Mouse (Mus musculus): ENCODE data around the gene Adgrl1. TPM values are rescaled to one million over a fixed set of nuclear protein-coding genes. Genes with fewer than 3 reads are reported as not detected.

The Adgrl1 gene
- polyA plus RNA-seq, 1 experiment from 2014 or later, result 29.1 TPM

DNA sequence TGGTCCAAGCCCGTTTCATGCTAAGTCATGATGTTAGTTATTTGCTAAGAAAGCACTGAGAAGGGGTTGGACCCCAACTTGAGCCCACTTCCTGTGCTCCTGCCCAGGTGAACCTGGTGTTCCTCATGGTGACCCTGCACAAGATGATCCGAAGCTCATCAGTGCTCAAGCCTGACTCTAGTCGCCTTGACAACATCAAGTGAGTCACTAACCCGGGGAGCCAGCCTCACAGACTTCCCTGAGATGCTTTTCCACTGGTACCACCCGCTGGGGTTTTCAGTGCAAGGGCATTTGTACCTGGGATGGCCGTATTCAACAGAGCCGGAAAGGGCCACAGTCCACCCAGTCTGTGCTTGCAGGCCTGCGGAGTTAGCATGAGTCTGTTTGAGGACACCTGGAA lies 35.5 kb downstream of the Adgrl1 start:
- H3K9ac ChIP-seq, result no peak overlapping the region
- ATAC-seq (ENCODE audit: insufficient read depth), result no peak
- no peak for DNase-seq
- no peak overlapping the region for H3K4me2 ChIP-seq
- no peak overlapping the region for H3K4me3 ChIP-seq (ENCODE audit: low read depth, low read length)
- WGBS, result 95% methylated on average over 8 of the region's 8 CpGs
- no peaks in the 10 kb centered on the region for H3K9me3 ChIP-seq (ENCODE audit: low read depth, low read length)
- no peak overlapping the region for H3K27ac ChIP-seq (ENCODE audit: low read depth)
- H3K27me3 ChIP-seq (ENCODE audit: insufficient read depth, low read length), result no peaks in the 10 kb centered on the region
- H3K36me3 ChIP-seq (ENCODE audit: insufficient read depth), result peaks cover 97% of the 10 kb centered on the region
- no peak for TF ChIP-seq CTCF (IDR thresholded peaks at IDR 0.05; ENCODE audit: low read depth)
- H3K4me1 ChIP-seq (ENCODE audit: insufficient read depth), result no peaks in the 10 kb centered on the region

DNA sequence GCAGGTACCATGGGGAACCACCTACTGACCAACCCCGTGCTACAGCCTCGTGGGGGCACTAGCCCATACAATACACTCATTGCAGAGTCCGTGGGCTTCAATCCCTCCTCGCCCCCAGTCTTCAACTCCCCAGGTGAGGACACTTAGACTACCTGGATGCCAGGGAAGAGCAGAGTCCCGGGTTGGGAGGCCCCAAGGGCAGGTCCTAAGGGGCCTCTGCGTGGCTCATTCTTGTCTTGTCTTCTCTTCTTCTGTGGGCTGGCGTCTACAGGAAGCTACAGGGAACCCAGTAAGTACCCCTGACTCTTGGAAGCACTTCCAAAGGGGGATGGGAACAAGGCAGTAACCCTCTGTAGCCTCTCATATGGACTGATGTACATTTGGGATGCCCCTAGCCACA lies 37.7 kb downstream of the Adgrl1 start:
- WGBS, result 91% methylated on average over 7 of the region's 7 CpGs
- Histone ChIP-seq H3K4me3 (ENCODE audit: low read depth, low read length) (no peak overlapping the region), H3K9ac (no peak overlapping the region), H3K36me3 (ENCODE audit: insufficient read depth) (peaks cover 76% of the 10 kb centered on the region), H3K4me2 (no peak overlapping the region), H3K27me3 (ENCODE audit: insufficient read depth, low read length) (no peaks in the 10 kb centered on the region), H3K9me3 (ENCODE audit: low read depth, low read length) (no peaks in the 10 kb centered on the region), H3K27ac (ENCODE audit: low read depth) (no peak overlapping the region), H3K4me1 (ENCODE audit: insufficient read depth) (no peaks in the 10 kb centered on the region)
- ATAC-seq (ENCODE audit: insufficient read depth) (no peak), DNase-seq (no peak)
- no peak for TF ChIP-seq CTCF (IDR thresholded peaks at IDR 0.05; ENCODE audit: low read depth)

GRCm38 (mm10) chr8:83938330-83938729 lies 38.4 kb downstream of the Adgrl1 start:
- DNase-seq, result no peak
- WGBS, result 90% methylated on average over 15 of the region's 15 CpGs
- TF ChIP-seq CTCF (IDR thresholded peaks at IDR 0.05; ENCODE audit: low read depth), result no peak
- Histone ChIP-seq H3K4me2 (no peak overlapping the region), H3K27me3 (ENCODE audit: insufficient read depth, low read length) (no peaks in the 10 kb centered on the region), H3K27ac (ENCODE audit: low read depth) (no peak overlapping the region), H3K9me3 (ENCODE audit: low read depth, low read length) (no peaks in the 10 kb centered on the region), H3K4me1 (ENCODE audit: insufficient read depth) (no peaks in the 10 kb centered on the region), H3K4me3 (ENCODE audit: low read depth, low read length) (no peak overlapping the region), H3K9ac (no peak overlapping the region), H3K36me3 (ENCODE audit: insufficient read depth) (peaks cover 69% of the 10 kb centered on the region)
- no peak for ATAC-seq (ENCODE audit: insufficient read depth)

GRCm38 (mm10) chr8:83941066-83941677 lies 41.3 kb downstream of the Adgrl1 start:
- Histone ChIP-seq H3K27ac (ENCODE audit: low read depth) (no peak overlapping the region), H3K4me3 (ENCODE audit: low read depth, low read length) (no peak overlapping the region), H3K27me3 (ENCODE audit: insufficient read depth, low read length) (no peaks in the 10 kb centered on the region), H3K36me3 (ENCODE audit: insufficient read depth) (peaks cover 40% of the 10 kb centered on the region), H3K9ac (no peak overlapping the region), H3K4me2 (no peak overlapping the region), H3K9me3 (ENCODE audit: low read depth, low read length) (no peaks in the 10 kb centered on the region), H3K4me1 (ENCODE audit: insufficient read depth) (no peaks in the 10 kb centered on the region)
- TF ChIP-seq CTCF (IDR thresholded peaks at IDR 0.05; ENCODE audit: low read depth), result no peak
- ATAC-seq (ENCODE audit: insufficient read depth) (no peak), DNase-seq (no peak)
- WGBS, result 79% methylated on average over 6 of the region's 6 CpGs

DNA sequence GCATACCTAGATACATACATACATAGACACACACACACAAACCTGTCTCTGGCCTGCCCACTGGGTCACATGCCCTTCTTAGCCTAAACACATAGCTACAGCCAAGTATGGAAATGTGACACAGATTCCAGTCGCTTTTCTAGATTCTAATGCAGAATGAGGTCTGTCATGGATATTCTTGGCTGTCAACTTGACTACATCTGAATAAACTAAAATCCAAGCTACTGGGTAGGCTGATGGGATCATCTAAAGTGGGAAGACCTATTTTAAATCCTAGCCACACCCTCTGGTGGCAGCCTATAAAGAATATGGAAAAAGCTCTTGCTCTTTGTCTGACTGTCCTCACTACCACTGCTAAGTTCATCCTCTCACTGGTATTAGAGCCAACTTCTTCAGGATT lies 42.5 kb downstream of the Adgrl1 start:
- H3K9me3 ChIP-seq (ENCODE audit: low read depth, low read length), result no peaks in the 10 kb centered on the region
- no peak overlapping the region for H3K4me2 ChIP-seq
- no peak overlapping the region for H3K9ac ChIP-seq
- H3K27me3 ChIP-seq (ENCODE audit: insufficient read depth, low read length), result no peaks in the 10 kb centered on the region
- no peak overlapping the region for H3K27ac ChIP-seq (ENCODE audit: low read depth)
- no peak for ATAC-seq (ENCODE audit: insufficient read depth)
- H3K36me3 ChIP-seq (ENCODE audit: insufficient read depth), result peaks cover 28% of the 10 kb centered on the region
- H3K4me3 ChIP-seq (ENCODE audit: low read depth, low read length), result no peak overlapping the region
- no peak for TF ChIP-seq CTCF (IDR thresholded peaks at IDR 0.05; ENCODE audit: low read depth)
- 72% methylated on average over 1 of the region's 1 CpGs for WGBS
- peak; percentile 4 for DNase-seq
- no peaks in the 10 kb centered on the region for H3K4me1 ChIP-seq (ENCODE audit: insufficient read depth)

GRCm38 (mm10) chr8:83945540-83945939 lies 45.6 kb downstream of the Adgrl1 start:
- WGBS, result 43% methylated on average over 3 of the region's 3 CpGs
- no peaks in the 10 kb centered on the region for H3K27me3 ChIP-seq (ENCODE audit: insufficient read depth, low read length)
- H3K4me2 ChIP-seq, result no peak overlapping the region
- no peak overlapping the region for H3K27ac ChIP-seq (ENCODE audit: low read depth)
- no peak for ATAC-seq (ENCODE audit: insufficient read depth)
- no peak overlapping the region for H3K4me3 ChIP-seq (ENCODE audit: low read depth, low read length)
- no peaks in the 10 kb centered on the region for H3K4me1 ChIP-seq (ENCODE audit: insufficient read depth)
- DNase-seq, result no peak
- no peaks in the 10 kb centered on the region for H3K9me3 ChIP-seq (ENCODE audit: low read depth, low read length)
- H3K36me3 ChIP-seq (ENCODE audit: insufficient read depth), result no peaks in the 10 kb centered on the region
- no peak overlapping the region for H3K9ac ChIP-seq
- no peak for TF ChIP-seq CTCF (IDR thresholded peaks at IDR 0.05; ENCODE audit: low read depth)

- no peak for TF ChIP-seq CTCF (IDR thresholded peaks at IDR 0.05; ENCODE audit: low read depth)
- WGBS, result under 1% methylated on average over 14 of the region's 14 CpGs
- no peak for DNase-seq
- H3K4me1 ChIP-seq (ENCODE audit: insufficient read depth), result peaks cover 9% of the 10 kb centered on the region
- no peaks in the 10 kb centered on the region for H3K36me3 ChIP-seq (ENCODE audit: insufficient read depth)
- H3K27ac ChIP-seq (ENCODE audit: low read depth), result 0 out of 2 replicates have a peak overlapping the region, but pooled peaks have one; percentile 12
- ATAC-seq (ENCODE audit: insufficient read depth), result no peak
- peak overlapping the region; percentile 73 for H3K4me3 ChIP-seq (ENCODE audit: low read depth, low read length)
- peak overlapping the region; percentile 46 for H3K9ac ChIP-seq
- H3K27me3 ChIP-seq (ENCODE audit: insufficient read depth, low read length), result no peaks in the 10 kb centered on the region
- H3K4me2 ChIP-seq, result peak overlapping the region; percentile 92
- no peaks in the 10 kb centered on the region for H3K9me3 ChIP-seq (ENCODE audit: low read depth, low read length)
Observed at GRCm38 (mm10) chr8:83954749-83955105, 54.8 kb downstream of the Adgrl1 start.

All from lung, embryonic 14.5 days (tissue).